Mouse (Mus musculus): ENCODE results near the gene Dhx34. TPM values are rescaled to one million over a fixed set of nuclear protein-coding genes. Genes with fewer than 3 reads are reported as not detected.

Gene Dhx34
- polyA plus RNA-seq (2014; fragmentation: Illumina TruSeq; extraction: RNeasy Lipid Tissue Mini Kit (QIAGEN cat#74804); ENCODE audit: low read depth, low replicate concordance), result 0.34 TPM

GRCm38 (mm10) chr7:16221582-16222272 lies at the start of gene Dhx34:
Gene Dhx34, minus strand, starts transcription at chr7:16222037.

GRCm38 (mm10) chr7:16259110-16259590 lies 37.3 kb upstream of the Dhx34 start, which contains the start of gene C5ar1:
Gene C5ar1, minus strand, starts transcription at chr7:16259540.

GRCm38 (mm10) chr7:16244067-16244466 lies 22.2 kb upstream of the Dhx34 start, which contains the start of gene C5ar2:
Gene C5ar2, minus strand, starts transcription at chr7:16244154.

GRCm38 (mm10) chr7:16174597-16175541 lies 47.0 kb downstream of the Dhx34 start, which contains the start of gene Meis3:
Gene Meis3, plus strand, starts transcription at chr7:16175090.

Other genes starting within 250 kb of the Dhx34 start
- gene Bicra, start 174.1 kb downstream of the Dhx34 start, polyA plus RNA-seq (2014; fragmentation: Illumina TruSeq; extraction: RNeasy Lipid Tissue Mini Kit (QIAGEN cat#74804); ENCODE audit: low read depth, low replicate concordance), result 0.26 TPM
- gene Zfp541, start 160.2 kb downstream of the Dhx34 start, polyA plus RNA-seq (2014; fragmentation: Illumina TruSeq; extraction: RNeasy Lipid Tissue Mini Kit (QIAGEN cat#74804); ENCODE audit: low read depth, low replicate concordance), result not detected
- gene Napa, start 123.6 kb downstream of the Dhx34 start, polyA plus RNA-seq (2014; fragmentation: Illumina TruSeq; extraction: RNeasy Lipid Tissue Mini Kit (QIAGEN cat#74804); ENCODE audit: low read depth, low replicate concordance), result 16.1 TPM
- 6.3 TPM for gene Kptn, start 102.1 kb downstream of the Dhx34 start, polyA plus RNA-seq (2014; fragmentation: Illumina TruSeq; extraction: RNeasy Lipid Tissue Mini Kit (QIAGEN cat#74804); ENCODE audit: low read depth, low replicate concordance)
- not detected for gene Slc8a2, start 92.2 kb downstream of the Dhx34 start, polyA plus RNA-seq (2014; fragmentation: Illumina TruSeq; extraction: RNeasy Lipid Tissue Mini Kit (QIAGEN cat#74804); ENCODE audit: low read depth, low replicate concordance)
- not detected for gene Meis3, start 46.9 kb downstream of the Dhx34 start, polyA plus RNA-seq (2014; fragmentation: Illumina TruSeq; extraction: RNeasy Lipid Tissue Mini Kit (QIAGEN cat#74804); ENCODE audit: low read depth, low replicate concordance)
- 0.93 TPM for gene C5ar2, start 22.1 kb upstream of the Dhx34 start, polyA plus RNA-seq (2014; fragmentation: Illumina TruSeq; extraction: RNeasy Lipid Tissue Mini Kit (QIAGEN cat#74804); ENCODE audit: low read depth, low replicate concordance)
- 0.64 TPM for gene C5ar1, start 37.5 kb upstream of the Dhx34 start, polyA plus RNA-seq (2014; fragmentation: Illumina TruSeq; extraction: RNeasy Lipid Tissue Mini Kit (QIAGEN cat#74804); ENCODE audit: low read depth, low replicate concordance)
- 0.40 TPM for gene Inafm1, start 51.6 kb upstream of the Dhx34 start, polyA plus RNA-seq (2014; fragmentation: Illumina TruSeq; extraction: RNeasy Lipid Tissue Mini Kit (QIAGEN cat#74804); ENCODE audit: low read depth, low replicate concordance)
- gene Ccdc9, start 64.8 kb upstream of the Dhx34 start, polyA plus RNA-seq (2014; fragmentation: Illumina TruSeq; extraction: RNeasy Lipid Tissue Mini Kit (QIAGEN cat#74804); ENCODE audit: low read depth, low replicate concordance), result 9.4 TPM
- gene Bbc3, start 86.4 kb upstream of the Dhx34 start, polyA plus RNA-seq (2014; fragmentation: Illumina TruSeq; extraction: RNeasy Lipid Tissue Mini Kit (QIAGEN cat#74804); ENCODE audit: low read depth, low replicate concordance), result not detected
- 20.8 TPM for gene Sae1, start 165.8 kb upstream of the Dhx34 start, polyA plus RNA-seq (2014; fragmentation: Illumina TruSeq; extraction: RNeasy Lipid Tissue Mini Kit (QIAGEN cat#74804); ENCODE audit: low read depth, low replicate concordance)
- gene Zc3h4, start 178.9 kb upstream of the Dhx34 start, polyA plus RNA-seq (2014; fragmentation: Illumina TruSeq; extraction: RNeasy Lipid Tissue Mini Kit (QIAGEN cat#74804); ENCODE audit: low read depth, low replicate concordance), result 2.2 TPM
- not detected for gene Tmem160, start 230.7 kb upstream of the Dhx34 start, polyA plus RNA-seq (2014; fragmentation: Illumina TruSeq; extraction: RNeasy Lipid Tissue Mini Kit (QIAGEN cat#74804); ENCODE audit: low read depth, low replicate concordance)